Mouse (Mus musculus) stomach, embryonic 14.5 days (tissue): ENCODE measurements at regions not wholly inside any gene's neighbourhood (a gene's known extent, or its start where the extent isn't known, plus 50 kb on each side); places are given as distances from the start of the nearest gene placed in this dataset.

ENCODE experiments used
- ATAC-seq: fragments of 200-750 bp; cut with Nextera tagmentation; 2 replicates; pipeline ENCODE4 v1.8.0; 2017; ENCODE audit warnings: low read depth, moderate TSS enrichment; ENCODE audit not compliant: insufficient number of reproducible peaks, insufficient read depth, low FRiP score
- H3K27ac ChIP-seq: fragments of 300-500 bp; sonication (generic); 2 replicates; pipeline ENCODE4 v1.5.1; 2014; ENCODE audit warnings: mild to moderate bottlenecking, low read length, moderate library complexity, mixed read lengths
- H3K27me3 ChIP-seq: fragments of 300-500 bp; sonication (generic); 2 replicates; pipeline ENCODE4 v1.6.1; 2014; ENCODE audit warnings: low read length, control low read depth, mixed read lengths; ENCODE audit not compliant: control insufficient read depth, insufficient read depth
- H3K36me3 ChIP-seq: fragments of 300-500 bp; sonication (generic); 2 replicates; pipeline ENCODE4 v1.6.1; 2014; ENCODE audit warnings: mild to moderate bottlenecking, control low read depth, low read length, moderate library complexity, mixed read lengths; ENCODE audit not compliant: control insufficient read depth, insufficient read depth
- H3K4me1 ChIP-seq: fragments of 300-500 bp; sonication (generic); 2 replicates; pipeline ENCODE4 v1.6.1; 2014; ENCODE audit warnings: low read length, control low read depth, mixed read lengths; ENCODE audit not compliant: control insufficient read depth, insufficient read depth
- H3K4me2 ChIP-seq: fragments of 300-500 bp; sonication (generic); replicated peaks from 2 replicates; pipeline ENCODE4 v1.6.1; 2014; ENCODE audit warnings: low read depth, low read length, control low read depth
- H3K4me3 ChIP-seq: fragments of 300-500 bp; sonication (generic); 2 replicates; pipeline ENCODE4 v1.5.1; 2014; ENCODE audit warnings: low read depth, low read length, control low read depth
- H3K9ac ChIP-seq: fragments of 300-500 bp; sonication (generic); replicated peaks from 2 replicates; pipeline ENCODE4 v1.6.1; 2014; ENCODE audit warnings: low read depth, mild to moderate bottlenecking, control low read depth, low read length, moderate library complexity, mixed read lengths
- H3K9me3 ChIP-seq: fragments of 300-500 bp; sonication (generic); 2 replicates; pipeline ENCODE4 v1.6.1; 2016; ENCODE audit warnings: low read depth, low read length, control low read depth; ENCODE audit not compliant: control insufficient read depth
- WGBS: fragments of 180-500 bp; shearing (Covaris S2); extraction: QIAGEN DNeasy Blood & Tissue Kit; methylation state at CpG from one replicate; pipeline ENCODE4 v1.1.7; 2014; 5-methylcytosine and 5-hydroxymethylcytosine counted together

DNA sequence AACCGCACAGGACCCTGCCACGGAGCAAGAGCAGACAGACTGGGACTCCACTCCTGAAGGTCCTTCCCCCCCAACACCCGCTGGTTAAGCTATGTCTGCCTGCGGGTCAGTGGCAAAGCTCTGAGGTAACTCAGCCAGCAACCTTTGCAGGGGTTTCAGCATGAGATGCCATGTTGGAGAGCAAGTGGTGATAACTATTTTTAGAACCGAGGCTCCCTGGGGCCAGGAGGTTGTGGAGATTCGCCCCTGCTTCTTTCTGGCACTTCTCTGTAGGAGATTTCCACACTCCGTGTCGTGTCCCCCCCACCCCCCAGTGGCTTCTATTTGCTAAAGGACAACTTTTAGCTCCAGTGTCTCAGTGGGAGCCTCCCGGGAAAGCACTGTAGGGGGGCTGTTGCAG, 90.7 kb upstream of the Prickle1 start:
- H3K9ac ChIP-seq = no peak overlapping the region
- no peaks in the 10 kb centered on the region for H3K27me3 ChIP-seq
- H3K9me3 ChIP-seq = no peaks in the 10 kb centered on the region
- no peak overlapping the region for H3K4me3 ChIP-seq
- no peak overlapping the region for H3K4me2 ChIP-seq
- ATAC-seq = no peak
- 0 out of 2 replicates have a peak, but pooled peaks cover 2% of the 10 kb centered on the region for H3K4me1 ChIP-seq
- no peak overlapping the region for H3K27ac ChIP-seq
- 47% methylated on average over 9 of the region's 9 CpGs for WGBS
- H3K36me3 ChIP-seq = no peaks in the 10 kb centered on the region

DNA sequence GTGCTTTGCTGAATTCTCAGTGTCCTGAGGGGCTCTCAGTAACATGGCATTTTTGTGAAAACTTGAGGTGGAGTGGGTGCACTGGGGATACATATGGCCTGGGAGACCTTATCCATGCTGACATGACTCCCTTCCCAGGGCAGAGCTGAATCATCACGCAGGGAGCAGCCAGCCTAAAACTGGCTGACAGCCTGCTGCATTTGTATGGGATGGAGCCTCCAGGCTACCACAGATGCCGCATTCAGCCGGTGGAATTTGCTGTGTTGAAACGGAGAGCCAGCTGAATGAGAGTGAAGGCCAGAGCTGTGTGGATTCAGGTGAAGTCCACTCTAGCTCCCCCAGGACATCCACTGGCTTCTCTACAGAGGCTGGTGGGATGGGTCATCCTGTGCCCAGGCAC, 85.9 kb upstream of the Prickle1 start:
- Histone ChIP-seq H3K36me3 (no peaks in the 10 kb centered on the region), H3K27ac (no peak overlapping the region), H3K4me1 (no peaks in the 10 kb centered on the region), H3K4me3 (no peak overlapping the region), H3K9ac (no peak overlapping the region), H3K27me3 (no peaks in the 10 kb centered on the region), H3K9me3 (no peaks in the 10 kb centered on the region; the same call in 1 of the 2 replicates), H3K4me2 (no peak overlapping the region)
- no peak for ATAC-seq
- 77% methylated on average over 4 of the region's 4 CpGs for WGBS

DNA sequence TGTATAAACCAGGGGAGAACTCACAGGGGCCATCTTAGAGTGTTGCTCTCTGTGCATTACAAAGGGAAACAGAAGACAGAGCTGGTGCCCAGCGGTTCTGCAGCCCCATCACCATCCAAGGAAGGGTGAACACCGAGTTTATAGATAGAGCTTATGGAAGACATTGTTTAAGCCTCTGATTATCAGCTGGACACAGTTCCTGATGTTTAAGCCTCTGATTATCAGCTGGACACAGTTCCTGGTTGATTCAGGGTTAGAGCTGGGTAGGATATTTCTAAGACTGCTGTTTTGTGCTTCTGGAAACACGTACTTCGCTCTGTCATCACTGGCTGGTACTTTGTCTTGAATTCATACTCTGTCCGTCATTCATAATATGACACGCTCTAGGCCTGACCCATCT, 79.9 kb upstream of the Prickle1 start:
- no peak for ATAC-seq
- Histone ChIP-seq H3K27me3 (no peaks in the 10 kb centered on the region), H3K36me3 (no peaks in the 10 kb centered on the region), H3K9ac (no peak overlapping the region), H3K27ac (no peak overlapping the region), H3K9me3 (no peaks in the 10 kb centered on the region; the same call in 1 of the 2 replicates), H3K4me2 (no peak overlapping the region), H3K4me1 (no peaks in the 10 kb centered on the region), H3K4me3 (no peak overlapping the region)
- 92% methylated on average over 6 of the region's 6 CpGs for WGBS

DNA sequence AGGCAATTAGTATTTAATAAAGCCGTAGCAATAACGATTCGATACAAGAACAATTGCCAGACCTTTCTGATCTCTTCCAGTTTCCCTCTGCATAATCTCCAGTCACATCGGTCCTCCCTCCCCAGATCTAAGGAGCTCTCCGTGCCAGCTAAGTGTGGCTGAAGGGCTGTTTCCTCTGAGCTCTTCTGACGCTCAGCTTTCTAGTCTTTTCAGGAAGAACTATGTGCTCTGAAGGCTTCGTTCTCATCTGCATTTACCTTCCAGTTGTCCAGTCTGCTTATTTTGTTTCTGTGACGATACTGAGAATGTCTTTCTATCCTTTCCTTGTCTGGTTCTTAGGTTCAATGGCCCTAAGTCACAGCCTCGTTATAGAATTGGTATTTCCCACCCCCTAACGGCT, 78.3 kb upstream of the Prickle1 start:
- ATAC-seq = no peak
- WGBS = 70% methylated on average over 10 of the region's 10 CpGs

DNA sequence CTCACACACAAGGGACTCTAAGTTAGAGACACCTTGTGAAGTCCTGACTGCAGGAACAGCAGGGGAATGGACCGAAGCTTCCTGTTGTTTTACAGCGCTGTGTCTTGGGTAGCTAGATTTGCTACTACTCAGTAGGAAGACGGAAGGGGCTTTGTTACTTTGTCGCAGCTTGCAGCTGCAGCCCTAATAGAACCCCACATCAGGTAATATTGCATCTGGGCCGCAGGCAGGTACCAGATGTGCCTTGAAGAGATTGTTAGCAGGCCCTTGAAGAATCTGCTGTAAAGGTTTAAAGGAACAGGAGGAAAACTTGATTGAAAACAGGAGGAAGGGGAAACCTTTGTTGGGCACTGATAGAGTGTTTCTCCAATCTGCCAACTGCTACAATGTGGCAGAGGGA, 68.2 kb upstream of the Prickle1 start:
- no peak overlapping the region for H3K4me2 ChIP-seq
- H3K4me3 ChIP-seq = no peak overlapping the region
- H3K9ac ChIP-seq = no peak overlapping the region
- no peaks in the 10 kb centered on the region for H3K27me3 ChIP-seq
- 61% methylated on average over 5 of the region's 5 CpGs for WGBS
- no peaks in the 10 kb centered on the region for H3K36me3 ChIP-seq
- H3K4me1 ChIP-seq = no peaks in the 10 kb centered on the region
- H3K9me3 ChIP-seq = no peaks in the 10 kb centered on the region; the same call in 1 of the 2 replicates
- H3K27ac ChIP-seq = no peak overlapping the region
- no peak for ATAC-seq

More for the DNA sequence above, 78.3 kb upstream of the Prickle1 start:
- Histone ChIP-seq H3K4me1 (no peaks in the 10 kb centered on the region), H3K4me3 (no peak overlapping the region), H3K9ac (no peak overlapping the region), H3K27me3 (no peaks in the 10 kb centered on the region), H3K9me3 (no peaks in the 10 kb centered on the region; the same call in 1 of the 2 replicates), H3K4me2 (no peak overlapping the region), H3K27ac (no peak overlapping the region), H3K36me3 (no peaks in the 10 kb centered on the region)

DNA sequence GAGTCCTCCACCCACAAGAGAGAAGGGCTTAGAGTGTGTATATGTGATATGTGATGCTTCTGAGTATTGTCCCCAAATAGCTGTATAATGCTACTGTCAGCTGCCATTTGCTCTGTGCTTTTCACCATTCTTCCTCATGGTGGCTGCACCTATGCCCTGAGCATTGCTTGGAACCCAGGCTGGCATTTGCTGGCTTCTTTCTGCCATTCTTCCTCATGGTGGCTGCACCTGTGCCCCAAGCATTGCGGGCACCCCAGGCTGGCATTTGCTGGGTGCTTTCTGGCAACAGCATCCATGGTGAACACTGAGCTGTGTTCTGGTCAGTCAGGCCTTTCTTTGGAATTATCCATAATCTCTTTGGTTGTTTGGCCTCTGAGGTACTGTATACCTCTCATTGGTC, 66.9 kb upstream of the Prickle1 start:
- Histone ChIP-seq H3K4me2 (no peak overlapping the region), H3K9ac (no peak overlapping the region), H3K9me3 (no peaks in the 10 kb centered on the region; the same call in 1 of the 2 replicates), H3K4me3 (no peak overlapping the region), H3K27ac (no peak overlapping the region), H3K27me3 (no peaks in the 10 kb centered on the region), H3K4me1 (no peaks in the 10 kb centered on the region), H3K36me3 (no peaks in the 10 kb centered on the region)
- ATAC-seq = no peak
- 97% methylated on average over 1 of the region's 1 CpGs for WGBS

DNA sequence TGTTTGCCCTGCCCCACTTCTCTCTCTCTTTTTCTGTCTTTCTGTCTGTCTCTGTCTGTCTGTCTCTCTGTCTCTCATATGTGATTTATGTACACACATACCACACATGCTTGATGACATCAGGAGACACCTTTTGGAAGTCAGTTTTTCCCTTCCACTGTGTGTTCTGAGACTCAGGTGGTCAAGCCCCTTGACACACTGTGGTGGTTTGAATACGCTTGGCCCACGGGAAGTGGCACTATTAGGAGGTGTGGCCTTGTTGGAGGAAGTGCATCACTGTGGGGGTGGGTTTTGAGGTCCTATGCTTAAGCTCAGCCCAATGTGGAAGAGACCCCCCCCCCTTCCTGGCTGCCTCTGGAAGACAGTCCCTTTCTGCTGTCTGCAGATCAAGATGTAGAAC, 66.1 kb upstream of the Prickle1 start:
- Histone ChIP-seq H3K9ac (no peak overlapping the region), H3K27ac (no peak overlapping the region), H3K27me3 (no peaks in the 10 kb centered on the region), H3K4me1 (0 out of 2 replicates have a peak, but pooled peaks cover 3% of the 10 kb centered on the region), H3K36me3 (no peaks in the 10 kb centered on the region), H3K9me3 (no peaks in the 10 kb centered on the region; the same call in 1 of the 2 replicates), H3K4me2 (no peak overlapping the region), H3K4me3 (no peak overlapping the region)
- 100% methylated on average over 2 of the region's 2 CpGs for WGBS
- no peak for ATAC-seq

DNA sequence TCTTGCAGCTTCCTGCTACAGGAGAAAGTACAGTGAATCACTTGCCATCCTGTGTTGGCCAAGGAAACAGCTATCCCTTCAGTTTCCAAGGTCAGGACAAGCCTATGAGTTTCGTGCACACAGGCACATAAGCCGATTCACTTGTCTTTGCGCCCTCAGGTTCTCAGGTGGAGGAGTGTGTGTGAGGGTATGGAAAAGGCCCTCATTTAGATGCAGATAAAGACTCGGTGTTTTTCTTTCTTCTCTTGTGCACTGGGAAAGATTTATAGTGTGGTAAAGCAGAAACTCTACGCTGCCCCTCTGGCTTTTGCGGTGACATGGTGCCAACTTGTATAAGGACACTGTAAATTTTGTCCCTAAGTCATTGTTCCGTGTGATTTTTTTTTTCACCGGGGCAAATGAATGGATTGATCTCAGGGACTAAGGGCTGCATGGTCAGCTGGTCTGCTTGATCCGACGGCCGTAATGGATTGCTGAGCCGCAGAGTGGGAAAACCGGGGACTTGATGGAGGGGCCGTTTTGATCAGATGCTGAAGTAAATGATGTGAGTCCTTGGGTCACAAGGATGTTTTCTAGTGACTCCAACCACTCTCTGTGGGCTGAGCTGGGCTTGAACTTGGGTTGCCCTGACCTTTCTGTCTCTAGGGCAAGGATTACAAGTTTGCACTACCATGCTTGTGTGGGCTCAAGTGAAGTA, 65.4 kb upstream of the Prickle1 start:
- H3K4me3 ChIP-seq = no peak overlapping the region
- no peak overlapping the region for H3K27ac ChIP-seq
- 0 out of 2 replicates have a peak, but pooled peaks cover 7% of the 10 kb centered on the region for H3K4me1 ChIP-seq
- no peak overlapping the region for H3K4me2 ChIP-seq
- H3K9ac ChIP-seq = no peak overlapping the region
- no peaks in the 10 kb centered on the region for H3K36me3 ChIP-seq
- H3K9me3 ChIP-seq = no peaks in the 10 kb centered on the region; the same call in 1 of the 2 replicates
- no peak for ATAC-seq
- no peaks in the 10 kb centered on the region for H3K27me3 ChIP-seq
- 90% methylated on average over 14 of the region's 14 CpGs for WGBS

DNA sequence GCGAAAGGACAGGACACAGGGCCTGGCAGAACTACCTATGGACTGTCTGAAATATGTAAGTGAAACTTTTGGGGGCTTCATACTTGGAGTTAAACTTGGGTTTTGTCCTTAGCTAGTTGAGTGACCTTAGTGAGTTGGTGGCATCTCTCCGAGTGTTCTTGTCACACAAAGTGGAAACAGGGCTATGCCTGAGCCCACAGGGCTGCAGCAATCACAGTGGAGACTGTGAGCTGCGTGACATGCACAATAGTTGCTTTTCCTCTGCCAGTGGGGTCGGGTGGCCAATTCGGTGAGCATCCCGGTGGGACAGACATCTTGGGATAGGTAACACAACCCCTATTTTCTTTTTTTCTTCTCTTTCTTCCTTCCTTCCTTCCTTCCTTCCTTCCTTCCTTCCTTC, 61.5 kb upstream of the Prickle1 start:
- no peak overlapping the region for H3K27ac ChIP-seq
- H3K4me1 ChIP-seq = 0 out of 2 replicates have a peak, but pooled peaks cover 7% of the 10 kb centered on the region
- ATAC-seq = no peak
- no peaks in the 10 kb centered on the region for H3K27me3 ChIP-seq
- H3K9me3 ChIP-seq = no peaks in the 10 kb centered on the region; the same call in 1 of the 2 replicates
- no peaks in the 10 kb centered on the region for H3K36me3 ChIP-seq
- H3K4me2 ChIP-seq = no peak overlapping the region
- 90% methylated on average over 6 of the region's 6 CpGs for WGBS
- H3K9ac ChIP-seq = no peak overlapping the region
- H3K4me3 ChIP-seq = no peak overlapping the region
